Mouse (Mus musculus): ENCODE results near the gene Ms4a6c. TPM values are rescaled to one million over a fixed set of nuclear protein-coding genes. Genes with fewer than 3 reads are reported as not detected.
"Not testable (repeated sequence)": the region's sequence is repeated elsewhere in the genome, so short reads cannot be mapped to it uniquely, and the experiment has no call there.

Ms4a6c gene
- polyA plus RNA-seq (2016; fragmentation: Nextera tagmentation; extraction: Ambion mirVana) = 1.6 and 1.8 TPM in 2 replicates

GRCm38 (mm10) chr19:11469215-11469614 is at the start of gene Ms4a6c:
Gene Ms4a6c (plus strand): TSS chr19:11469366.
- H3K27ac ChIP-seq; ATAC-seq (ENCODE audit: low FRiP score); H3K36me3 ChIP-seq (replicated peaks); H3K4me1 ChIP-seq; H3K4me2 ChIP-seq; H3K4me3 ChIP-seq (replicated peaks); H3K9ac ChIP-seq; H3K27me3 ChIP-seq; H3K9me3 ChIP-seq: not testable (repeated sequence)
- WGBS = 90% methylated on average over 4 of the region's 4 CpGs

DNA sequence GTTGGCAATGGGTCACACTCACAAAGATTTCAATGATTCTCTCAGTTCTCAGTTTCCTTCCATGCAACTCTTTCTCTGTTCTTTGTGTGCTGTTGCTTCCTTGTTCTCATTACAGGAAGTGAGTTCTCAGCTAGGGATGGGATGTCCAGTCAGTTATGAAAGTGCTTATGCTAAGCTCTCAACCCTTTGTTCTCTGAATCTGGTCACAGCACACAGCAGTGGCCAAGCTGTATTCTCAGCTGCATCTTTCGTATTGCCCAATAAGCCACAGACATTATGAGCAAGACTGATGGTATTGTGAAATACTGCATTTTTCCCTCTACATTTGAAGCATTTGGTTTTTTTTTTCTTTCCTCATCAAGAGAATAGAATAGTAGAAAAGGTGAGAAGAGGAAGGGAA is 38.0 kb upstream of the Ms4a6c start:
- not testable (repeated sequence) for H3K9ac ChIP-seq; H3K27me3 ChIP-seq; H3K4me3 ChIP-seq (replicated peaks); H3K9me3 ChIP-seq; H3K36me3 ChIP-seq (replicated peaks); H3K4me1 ChIP-seq; ATAC-seq (ENCODE audit: low FRiP score); H3K4me2 ChIP-seq; H3K27ac ChIP-seq
- WGBS = 88% methylated on average over 1 of the region's 1 CpGs

DNA sequence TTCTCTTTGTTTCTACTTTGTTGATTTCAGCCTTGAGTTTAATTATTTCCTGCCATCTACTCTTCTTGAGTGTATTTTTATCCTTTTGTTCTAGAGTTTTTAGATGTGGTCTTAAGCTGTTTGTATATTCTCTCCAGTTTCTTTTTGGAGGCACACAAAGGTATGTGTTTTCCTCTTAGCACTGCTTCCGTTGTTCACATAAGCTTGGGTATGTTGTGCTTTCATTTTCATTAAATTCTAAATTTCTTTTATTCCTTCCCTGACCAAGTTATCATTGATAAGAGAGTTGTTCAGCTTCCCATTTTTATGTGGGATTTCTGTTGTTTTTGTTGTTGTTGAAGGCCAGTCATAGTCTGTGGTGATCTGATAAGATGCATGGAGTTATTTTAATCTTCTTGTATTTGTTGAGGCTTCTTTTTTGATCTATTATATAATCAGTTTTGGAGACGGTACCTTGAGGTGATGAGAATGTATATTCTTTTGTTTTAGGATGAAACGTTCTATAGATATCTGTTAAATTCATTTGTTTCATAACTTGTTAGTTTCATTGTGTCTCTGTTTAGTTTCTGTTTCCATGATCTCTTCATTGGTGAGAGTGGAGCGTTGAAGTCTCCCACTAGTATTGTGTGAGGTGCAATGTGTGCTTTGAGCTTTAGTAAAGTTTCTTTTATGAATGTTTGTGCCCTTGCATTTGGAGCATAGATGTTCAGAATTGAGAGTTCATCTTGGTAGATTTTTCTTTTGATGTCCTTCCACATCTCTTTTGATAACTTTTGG is 33.9 kb upstream of the Ms4a6c start:
- Histone ChIP-seq H3K27me3 (no peaks in the 10 kb centered on the region), H3K9me3 (no peaks in the 10 kb centered on the region), H3K9ac (no peak overlapping the region), H3K4me3 (replicated peaks) (no peak overlapping the region), H3K27ac (no peak overlapping the region), H3K4me2 (no peak overlapping the region), H3K36me3 (replicated peaks) (no peaks in the 10 kb centered on the region), H3K4me1 (no peaks in the 10 kb centered on the region)
- ATAC-seq (ENCODE audit: low FRiP score) = no peak
- WGBS = 92% methylated on average over 4 of the region's 4 CpGs

DNA sequence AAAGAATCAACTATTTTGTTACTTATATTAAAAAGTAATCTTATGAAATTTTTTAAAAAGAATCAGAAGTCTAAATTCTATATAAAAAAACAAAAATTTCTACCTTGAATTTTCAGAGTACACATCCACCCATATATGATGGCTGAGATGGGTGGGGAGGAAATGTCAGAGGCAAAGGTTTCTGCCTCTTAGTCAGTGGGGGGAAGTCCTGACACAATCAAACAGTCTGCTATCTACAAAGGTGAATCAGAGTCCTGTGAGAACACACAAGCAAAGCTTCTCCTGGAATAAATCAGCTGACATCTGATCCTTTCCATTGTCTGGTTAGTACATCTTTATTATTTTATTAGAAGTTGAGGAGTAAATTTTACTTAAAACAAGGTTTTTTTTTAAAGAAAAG is 25.8 kb upstream of the Ms4a6c start, which contains the start of gene Ms4a4b:
Ms4a4b (plus strand) TSS at position 216 of the 400 bp plus-strand sequence.
- no peak within 1 kb of the TSS for H3K9ac ChIP-seq
- H3K27me3 ChIP-seq = no peaks in the 10 kb centered on the region
- H3K36me3 ChIP-seq (replicated peaks) = no peaks in the 10 kb centered on the region
- H3K27ac ChIP-seq = no peak within 1 kb of the TSS
- H3K4me1 ChIP-seq = no peaks in the 10 kb centered on the region
- no peaks in the 10 kb centered on the region for H3K9me3 ChIP-seq
- no peak within 1 kb of the TSS for H3K4me3 ChIP-seq (replicated peaks)
- ATAC-seq (ENCODE audit: low FRiP score) = no peak
- H3K4me2 ChIP-seq = no peak within 1 kb of the TSS

- Histone ChIP-seq H3K27me3 (no peaks in the 10 kb centered on the region), H3K4me2 (no peak overlapping the region), H3K9ac (no peak overlapping the region), H3K9me3 (no peaks in the 10 kb centered on the region), H3K27ac (no peak overlapping the region), H3K4me3 (replicated peaks) (no peak overlapping the region), H3K4me1 (no peaks in the 10 kb centered on the region), H3K36me3 (replicated peaks) (no peaks in the 10 kb centered on the region)
- WGBS = 92% methylated on average over 5 of the region's 5 CpGs
- ATAC-seq (ENCODE audit: low FRiP score) = no peak
Observed at GRCm38 (mm10) chr19:11443964-11444363, 25.2 kb upstream of the Ms4a6c start.

GRCm38 (mm10) chr19:11447238-11447637 is 21.9 kb upstream of the Ms4a6c start:
- Histone ChIP-seq H3K9ac (no peak overlapping the region), H3K36me3 (replicated peaks) (no peaks in the 10 kb centered on the region), H3K27me3 (no peaks in the 10 kb centered on the region), H3K4me1 (no peaks in the 10 kb centered on the region), H3K9me3 (no peaks in the 10 kb centered on the region), H3K4me2 (no peak overlapping the region), H3K4me3 (replicated peaks) (no peak overlapping the region), H3K27ac (no peak overlapping the region)
- WGBS = 86% methylated on average over 2 of the region's 2 CpGs
- no peak for ATAC-seq (ENCODE audit: low FRiP score)

- H3K4me2 ChIP-seq; H3K27me3 ChIP-seq; H3K27ac ChIP-seq; ATAC-seq (ENCODE audit: low FRiP score); H3K9ac ChIP-seq; H3K4me1 ChIP-seq; H3K4me3 ChIP-seq (replicated peaks); H3K9me3 ChIP-seq; H3K36me3 ChIP-seq (replicated peaks): not testable (repeated sequence)
- 78% methylated on average over 4 of the region's 4 CpGs for WGBS
Observed at GRCm38 (mm10) chr19:11459041-11459440, 10.1 kb upstream of the Ms4a6c start.

DNA sequence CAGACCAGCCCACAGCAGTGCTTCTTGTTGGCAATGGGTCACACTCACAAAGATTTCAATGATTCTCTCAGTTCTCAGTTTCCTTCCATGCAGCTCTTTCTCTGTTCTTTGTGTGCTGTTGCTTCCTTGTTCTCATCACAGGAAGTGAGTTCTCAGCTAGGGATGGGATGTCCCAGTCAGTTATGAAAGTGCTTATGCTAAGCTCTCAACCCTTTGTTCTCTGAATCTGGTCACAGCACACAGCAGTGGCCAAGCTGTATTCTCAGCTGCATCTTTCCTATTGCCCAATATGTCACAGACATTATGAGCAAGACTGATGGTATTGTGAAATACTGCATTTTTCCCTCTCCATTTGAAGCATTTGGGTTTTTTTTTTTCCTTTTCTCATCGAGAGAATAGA is 4.4 kb upstream of the Ms4a6c start:
- not testable (repeated sequence) for H3K4me1 ChIP-seq; H3K9ac ChIP-seq; H3K4me3 ChIP-seq (replicated peaks); H3K27me3 ChIP-seq; H3K27ac ChIP-seq; H3K4me2 ChIP-seq; H3K9me3 ChIP-seq; H3K36me3 ChIP-seq (replicated peaks); ATAC-seq (ENCODE audit: low FRiP score)
- 71% methylated on average over 1 of the region's 1 CpGs for WGBS

GRCm38 (mm10) chr19:11466471-11466870 is 2.7 kb upstream of the Ms4a6c start:
- Histone ChIP-seq H3K36me3 (replicated peaks) (no peaks in the 10 kb centered on the region), H3K4me2 (no peak overlapping the region), H3K27me3 (no peaks in the 10 kb centered on the region), H3K9ac (no peak overlapping the region), H3K9me3 (no peaks in the 10 kb centered on the region), H3K4me1 (no peaks in the 10 kb centered on the region), H3K4me3 (replicated peaks) (no peak overlapping the region), H3K27ac (no peak overlapping the region)
- 79% methylated on average over 5 of the region's 5 CpGs for WGBS
- no peak for ATAC-seq (ENCODE audit: low FRiP score)

- not testable (repeated sequence) for H3K4me3 ChIP-seq (replicated peaks); H3K27me3 ChIP-seq; H3K4me2 ChIP-seq; H3K4me1 ChIP-seq; H3K36me3 ChIP-seq (replicated peaks); ATAC-seq (ENCODE audit: low FRiP score); H3K9me3 ChIP-seq; H3K27ac ChIP-seq; H3K9ac ChIP-seq
- WGBS = 52% methylated on average over 1 of the region's 1 CpGs
Observed at GRCm38 (mm10) chr19:11468361-11468760, 805 bp upstream of the Ms4a6c start.

GRCm38 (mm10) chr19:11479714-11480113 is 10.5 kb downstream of the Ms4a6c start:
- Histone ChIP-seq H3K36me3 (replicated peaks) (no peaks in the 10 kb centered on the region), H3K27me3 (no peaks in the 10 kb centered on the region), H3K4me1 (no peaks in the 10 kb centered on the region), H3K9me3 (no peaks in the 10 kb centered on the region), H3K27ac (no peak overlapping the region), H3K4me2 (no peak overlapping the region), H3K9ac (no peak overlapping the region), H3K4me3 (replicated peaks) (no peak overlapping the region)
- ATAC-seq (ENCODE audit: low FRiP score) = no peak
- WGBS = 96% methylated on average over 2 of the region's 2 CpGs

DNA sequence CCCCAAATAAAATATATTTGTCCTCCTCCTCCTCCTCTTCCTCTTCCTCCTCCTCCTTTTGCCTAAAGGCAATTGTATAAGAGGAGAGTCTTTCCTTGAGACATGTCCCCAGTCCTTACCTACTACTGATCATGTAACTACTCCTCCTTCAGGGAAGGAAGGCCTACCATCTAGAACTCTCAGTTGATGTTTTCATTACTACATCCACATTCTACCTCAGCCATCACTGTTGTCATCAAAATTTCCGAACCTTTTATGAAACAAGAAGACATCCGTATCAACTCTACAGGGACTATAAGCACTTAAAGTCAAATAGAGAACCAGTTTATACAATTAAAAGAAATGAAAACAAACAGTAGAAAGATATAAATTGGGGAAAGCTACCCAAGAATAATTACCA is 13.5 kb downstream of the Ms4a6c start:
- WGBS = 92% methylated on average over 2 of the region's 2 CpGs
- Histone ChIP-seq H3K4me3 (replicated peaks) (no peak overlapping the region), H3K27ac (no peak overlapping the region), H3K36me3 (replicated peaks) (no peaks in the 10 kb centered on the region), H3K4me2 (no peak overlapping the region), H3K9ac (no peak overlapping the region), H3K4me1 (no peaks in the 10 kb centered on the region), H3K9me3 (no peaks in the 10 kb centered on the region), H3K27me3 (no peaks in the 10 kb centered on the region)
- no peak for ATAC-seq (ENCODE audit: low FRiP score)

GRCm38 (mm10) chr19:11483941-11484340 is 14.8 kb downstream of the Ms4a6c start:
- Histone ChIP-seq H3K9ac (no peak overlapping the region), H3K4me2 (no peak overlapping the region), H3K36me3 (replicated peaks) (no peaks in the 10 kb centered on the region), H3K27ac (no peak overlapping the region), H3K4me3 (replicated peaks) (no peak overlapping the region), H3K9me3 (no peaks in the 10 kb centered on the region), H3K27me3 (no peaks in the 10 kb centered on the region), H3K4me1 (no peaks in the 10 kb centered on the region)
- ATAC-seq (ENCODE audit: low FRiP score) = no peak
- 74% methylated on average over 4 of the region's 4 CpGs for WGBS
